9 mouse cellular contexts compared by ENCODE assay signal in the genomic region with DNA sequence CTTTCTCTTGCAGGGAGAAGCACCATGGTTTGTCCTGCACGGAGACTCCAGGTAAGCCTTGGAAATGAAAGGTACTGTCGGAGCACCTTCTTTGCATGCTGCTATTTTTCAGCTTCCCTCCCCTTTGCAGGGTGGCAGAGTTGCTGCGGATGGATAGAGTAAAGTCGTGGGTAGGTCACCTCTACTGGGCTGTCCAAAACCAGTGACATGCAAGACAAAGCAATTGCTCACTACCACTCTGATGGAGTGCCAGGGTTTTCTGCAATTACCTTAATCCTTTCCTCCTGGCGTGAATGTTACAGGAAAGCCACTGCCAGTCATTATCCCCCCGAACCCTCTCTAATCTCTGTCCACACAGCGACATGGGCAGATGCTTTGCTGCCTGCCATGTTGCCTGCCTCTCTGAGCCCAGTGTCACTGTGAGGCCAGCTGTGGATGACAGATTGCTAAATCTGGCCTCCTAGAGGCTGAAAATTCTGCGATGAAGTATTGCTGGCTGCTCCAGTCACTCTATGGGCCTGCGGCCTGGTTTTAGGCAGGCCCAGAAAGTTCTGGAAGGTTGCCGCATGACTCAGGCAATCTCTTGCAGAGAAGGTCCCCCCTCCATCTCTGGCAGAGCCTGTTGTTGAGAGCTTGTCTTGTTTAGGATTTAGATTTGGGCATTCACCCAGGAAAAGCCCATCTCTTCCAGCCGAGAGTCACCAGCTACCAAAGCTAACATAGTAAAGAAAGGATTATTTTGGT. TPM values are rescaled to one million over a fixed set of nuclear protein-coding genes. Genes with fewer than 3 reads are reported as not detected.
DNase-seq lines count a peak whose midpoint lies in the region; ATAC-seq and TF ChIP-seq lines count a peak whose summit lies in the region.
"Had no signal": no experiment of that assay in that cellular context is flagged by ENCODE, and none has a peak within 500 bp of the region (broad histone marks: within the 10 kb centered on the region; RNA-seq: fewer than 3 reads in every experiment).

No protein-coding gene starts in this region.

- DNase-seq in retina, postnatal 1 day, result peak; percentile 27
- DNase-seq in retina, embryonic 14.5 days (ENCODE audit: low spot score), result no peak
- DNase-seq in cerebellum, postnatal 10 days, result peak; percentile 89 to 90
- peak; percentile 52 for DNase-seq in layer of hippocampus, adult 9-11 months
- peak; percentile 49 for DNase-seq in ovary, postnatal 14 days (ENCODE audit: low spot score)
- no peak for DNase-seq in natural killer cell, adult 2 months (ENCODE audit: low spot score in 2 of 2)
- no peak for DNase-seq in liver, postnatal 0 days
- no peak for DNase-seq in thymus, adult 2 months

- no peaks in the 10 kb centered on the region for H3K9me3 ChIP-seq in liver, postnatal 0 days (ENCODE audit: low read length)
- H3K9me3 ChIP-seq: neural tube, embryonic 13.5 days had no signal

- no peaks in the 10 kb centered on the region for H3K27me3 ChIP-seq in liver, postnatal 0 days (ENCODE audit: insufficient read depth, low read length)
- no peaks in the 10 kb centered on the region for H3K27me3 ChIP-seq in thymus, adult 2 months (ENCODE audit: control insufficient read depth, insufficient read depth, low read length)
- H3K27me3 ChIP-seq: neural tube, embryonic 13.5 days had no signal

- TF ChIP-seq EP300 in liver, postnatal 0 days (IDR thresholded peaks at IDR 0.05; ENCODE audit: low read depth), result no peak

- WGBS in liver, postnatal 0 days (ENCODE audit: insufficient replicate concordance), result 82% methylated on average over 11 of the region's 11 CpGs
- WGBS in thymus, adult 2 months, result 94% methylated on average over 11 of the region's 11 CpGs

- TF ChIP-seq CTCF in liver, postnatal 0 days (IDR thresholded peaks at IDR 0.05; ENCODE audit: low read depth), result no peak
- TF ChIP-seq CTCF in thymus, adult 2 months (IDR thresholded peaks at IDR 0.05; ENCODE audit: borderline replicate concordance, control insufficient read depth, extremely low read depth, insufficient read depth, low read length, poor library complexity), result no peak

- TF ChIP-seq POLR2A in thymus, adult 2 months (IDR thresholded peaks at IDR 0.05; ENCODE audit: control insufficient read depth, extremely low read depth, insufficient read depth, low read length, poor library complexity), result no peak

- no peak overlapping the region for H3K4me3 ChIP-seq in liver, postnatal 0 days (ENCODE audit: low read depth, low read length)
- H3K4me3 ChIP-seq in thymus, adult 2 months (ENCODE audit: control insufficient read depth, insufficient read depth, low read length), result no peak overlapping the region
- H3K4me3 ChIP-seq: neural tube, embryonic 13.5 days had no signal

- no peak overlapping the region for H3K9ac ChIP-seq in liver, postnatal 0 days (replicated peaks)
- H3K9ac ChIP-seq: neural tube, embryonic 13.5 days had no signal

- ATAC-seq in liver, postnatal 0 days, result no peak

- no peaks in the 10 kb centered on the region for H3K4me1 ChIP-seq in liver, postnatal 0 days (ENCODE audit: insufficient read depth)
- no peaks in the 10 kb centered on the region for H3K4me1 ChIP-seq in thymus, adult 2 months (replicated peaks; ENCODE audit: control insufficient read depth, insufficient read depth, low read length)
- H3K4me1 ChIP-seq: neural tube, embryonic 13.5 days had no signal

- no peak overlapping the region for H3K27ac ChIP-seq in liver, postnatal 0 days (ENCODE audit: low read depth)
- H3K27ac ChIP-seq in thymus, adult 2 months (ENCODE audit: control insufficient read depth, insufficient read depth, low read length), result no peak overlapping the region
- H3K27ac ChIP-seq: neural tube, embryonic 13.5 days had no signal

- no peaks in the 10 kb centered on the region for H3K36me3 ChIP-seq in liver, postnatal 0 days (replicated peaks; ENCODE audit: insufficient read depth, low read length)
- no peaks in the 10 kb centered on the region for H3K36me3 ChIP-seq in thymus, adult 2 months (ENCODE audit: control insufficient read depth, insufficient read depth, low read length)
- H3K36me3 ChIP-seq: neural tube, embryonic 13.5 days had no signal

- H3K4me2 ChIP-seq in liver, postnatal 0 days (ENCODE audit: low read depth, low read length), result no peak overlapping the region
- H3K4me2 ChIP-seq: neural tube, embryonic 13.5 days had no signal

RNA-seq across cellular contexts. Expression of a gene that starts 54.1 kb away (rescaled TPM):
- 19.5 and 23.0 TPM in 2 replicates for polyA plus RNA-seq in liver, postnatal 0 days (2015; fragmentation: Nextera tagmentation; extraction: Ambion mirVana)
- polyA plus RNA-seq in thymus, adult 2 months (2012; rRNA removed), result 19.6 and 21.1 TPM in 2 replicates

Comparison
In these comparisons a context has a peak if more than half of its experiments do, and no peak if none do; other contexts are left out.
1. DNase-seq: peak in retina, postnatal 1 day (single experiment), cerebellum, postnatal 10 days (2 of 2), layer of hippocampus, adult 9-11 months (single experiment) and ovary, postnatal 14 days (single experiment); none in retina, embryonic 14.5 days (single experiment), natural killer cell, adult 2 months (0 of 2), liver, postnatal 0 days (single experiment) and thymus, adult 2 months (single experiment).